Mouse (Mus musculus) myocyte (in vitro differentiated cells): ENCODE measurements at regions not wholly inside any gene's neighbourhood (a gene's known extent, or its start where the extent isn't known, plus 50 kb on each side); places are given as distances from the start of the nearest gene placed in this dataset.

ENCODE experiments used
- CEBPB ChIP-seq: IDR thresholded peaks from 2 replicates; pipeline ENCODE4 v1.6.1; 2011; ENCODE audit warnings: mild to moderate bottlenecking, moderate library complexity; ENCODE audit not compliant: poor library complexity, insufficient read depth, severe bottlenecking
- E2F4 ChIP-seq: IDR thresholded peaks from one replicate; pipeline ENCODE4 v1.6.1; 2011; ENCODE audit warnings: mild to moderate bottlenecking, control low read depth, moderate library complexity; ENCODE audit not compliant: insufficient read depth
- MAX ChIP-seq: IDR thresholded peaks from one replicate; pipeline ENCODE4 v1.6.1; 2011; ENCODE audit warnings: low read depth, mild to moderate bottlenecking, control low read depth
- MYOG ChIP-seq, 3 experiments: IDR thresholded peaks; one replicate each; pipeline ENCODE4 v1.6.1; 2011; ENCODE audit warnings: control low read depth in 2 of 3, low read depth in 2 of 3, mild to moderate bottlenecking in 2 of 3; ENCODE audit not compliant: insufficient read length in 2 of 3, control insufficient read depth in 1 of 3, insufficient read depth in 1 of 3
- POLR2A ChIP-seq: IDR thresholded peaks from one replicate; pipeline ENCODE4 v1.6.1; 2011; ENCODE audit warnings: low read depth, mild to moderate bottlenecking, control low read depth, moderate library complexity; ENCODE audit not compliant: insufficient read length
- POLR2AphosphoS2 ChIP-seq: IDR thresholded peaks from one replicate; pipeline ENCODE4 v1.6.1; 2011; ENCODE audit warnings: low read depth, control low read depth; ENCODE audit not compliant: insufficient read length
- REST ChIP-seq: IDR thresholded peaks from one replicate; pipeline ENCODE4 v1.6.1; 2011; ENCODE audit warnings: mild to moderate bottlenecking, control low read depth, moderate library complexity; ENCODE audit not compliant: insufficient read depth, insufficient read length
- TCF12 ChIP-seq: IDR thresholded peaks from one replicate; pipeline ENCODE4 v1.6.1; 2011; ENCODE audit warnings: mild to moderate bottlenecking, control low read depth; ENCODE audit not compliant: poor library complexity, insufficient read depth, severe bottlenecking
- TCF3 ChIP-seq: IDR thresholded peaks from one replicate; pipeline ENCODE4 v1.6.1; 2011; ENCODE audit warnings: low read depth, control low read depth; ENCODE audit not compliant: insufficient read length
- USF1 ChIP-seq: IDR thresholded peaks from one replicate; pipeline ENCODE4 v1.6.1; 2011; ENCODE audit warnings: low read depth, mild to moderate bottlenecking, control low read depth, moderate library complexity

- TF ChIP-seq POLR2A (no peak), MAX (no peak), TCF12 (no peak), TCF3 (no peak), E2F4 (no peak), POLR2AphosphoS2 (no peak), USF1 (no peak), REST (no peak), CEBPB (no peak), MYOG (IDR thresholded peaks at IDR 0.05; ENCODE audit: control insufficient read depth in 1 of 3, insufficient read depth in 1 of 3, insufficient read length in 2 of 3, low read depth in 2 of 3) (no peak)
Observed at GRCm38 (mm10) chr10:99384366-99384765, 121.3 kb downstream of the Dusp6 start.
